In genomic region chr6:30325932-30326501, GRCm38 (mm10) we compare ENCODE assay signal across 11 mouse cellular contexts. TPM values are rescaled to one million over a fixed set of nuclear protein-coding genes. Genes with fewer than 3 reads are reported as not detected.
DNase-seq lines count a peak whose midpoint lies in the region; ATAC-seq and TF ChIP-seq lines count a peak whose summit lies in the region.
"Had no signal": no experiment of that assay in that cellular context is flagged by ENCODE, and none has a peak within 500 bp of the region (broad histone marks: within the 10 kb centered on the region; RNA-seq: fewer than 3 reads in every experiment).

No protein-coding gene starts in this region.

- no peak overlapping the region for H3K4me2 ChIP-seq in heart, embryonic 11.5 days
- no peak overlapping the region for H3K4me2 ChIP-seq in lung, postnatal 0 days (replicated peaks; ENCODE audit: low read depth, low read length)
- H3K4me2 ChIP-seq in stomach, embryonic 15.5 days: no peak overlapping the region
- H3K4me2 ChIP-seq in hindbrain, embryonic 11.5 days (replicated peaks; ENCODE audit: low read depth, low read length): no peak overlapping the region
- H3K4me2 ChIP-seq: embryonic facial prominence, embryonic 15.5 days; hindbrain, embryonic 15.5 days had no signal

- WGBS in heart, embryonic 11.5 days (ENCODE audit: insufficient replicate concordance): 58% methylated on average over 4 of the region's 4 CpGs
- 45% methylated on average over 3 of the region's 4 CpGs for WGBS in lung, postnatal 0 days
- 55% methylated on average over 3 of the region's 4 CpGs for WGBS in stomach, embryonic 15.5 days
- WGBS in hindbrain, embryonic 11.5 days: 83% methylated on average over 4 of the region's 4 CpGs

- DNase-seq in heart, postnatal 25 days (ENCODE audit: low spot score): no peak
- DNase-seq in lung, postnatal 0 days (ENCODE audit: low spot score): peak; percentile 41
- DNase-seq in lung, postnatal 10 days: no peak
- DNase-seq in induced T-regulatory cell, adult 2 months (ENCODE audit: low read depth): peak; percentile 79
- DNase-seq in hindbrain, embryonic 11.5 days (ENCODE audit: low spot score): no peak
- DNase-seq: cerebellum, adult 11 months had no signal

- TF ChIP-seq CTCF in lung, postnatal 0 days (IDR thresholded peaks at IDR 0.05): no peak

- 0 out of 2 replicates have a peak overlapping the region, but pooled peaks have one; percentile 15 for H3K27ac ChIP-seq in heart, embryonic 11.5 days (ENCODE audit: low read depth, low read length)
- H3K27ac ChIP-seq in lung, postnatal 0 days (ENCODE audit: low read length): no peak overlapping the region
- peak overlapping the region; percentile 54; the same call in 1 of the 2 replicates for H3K27ac ChIP-seq in stomach, embryonic 15.5 days
- H3K27ac ChIP-seq in hindbrain, embryonic 11.5 days (ENCODE audit: low read depth, low read length): no peak overlapping the region
- H3K27ac ChIP-seq: embryonic facial prominence, embryonic 15.5 days; hindbrain, embryonic 15.5 days had no signal

- H3K27me3 ChIP-seq in heart, embryonic 11.5 days (ENCODE audit: control insufficient read depth, insufficient read depth, low read length): no peaks in the 10 kb centered on the region
- no peaks in the 10 kb centered on the region for H3K27me3 ChIP-seq in lung, postnatal 0 days (replicated peaks; ENCODE audit: insufficient read depth, low read length)
- no peaks in the 10 kb centered on the region for H3K27me3 ChIP-seq in stomach, embryonic 15.5 days (replicated peaks)
- no peaks in the 10 kb centered on the region for H3K27me3 ChIP-seq in hindbrain, embryonic 11.5 days (ENCODE audit: control insufficient read depth, insufficient read depth, low read length)
- H3K27me3 ChIP-seq: embryonic facial prominence, embryonic 15.5 days; hindbrain, embryonic 15.5 days had no signal

- TF ChIP-seq EP300 in lung, postnatal 0 days (IDR thresholded peaks at IDR 0.05): no peak

- no peak overlapping the region for H3K9ac ChIP-seq in heart, embryonic 11.5 days (ENCODE audit: low read depth, low read length)
- no peak overlapping the region for H3K9ac ChIP-seq in lung, postnatal 0 days (replicated peaks; ENCODE audit: low read depth)
- no peak overlapping the region for H3K9ac ChIP-seq in stomach, embryonic 15.5 days
- H3K9ac ChIP-seq in hindbrain, embryonic 11.5 days (ENCODE audit: low read depth, low read length): no peak overlapping the region
- H3K9ac ChIP-seq: embryonic facial prominence, embryonic 15.5 days; hindbrain, embryonic 15.5 days had no signal

- no peak overlapping the region for H3K4me3 ChIP-seq in heart, embryonic 11.5 days (ENCODE audit: low read depth, low read length)
- H3K4me3 ChIP-seq in lung, postnatal 0 days (ENCODE audit: low read depth, low read length): no peak overlapping the region
- no peak overlapping the region for H3K4me3 ChIP-seq in stomach, embryonic 15.5 days (replicated peaks)
- no peak overlapping the region for H3K4me3 ChIP-seq in hindbrain, embryonic 11.5 days (ENCODE audit: low read depth, low read length)
- H3K4me3 ChIP-seq: embryonic facial prominence, embryonic 15.5 days; hindbrain, embryonic 15.5 days had no signal

- no peaks in the 10 kb centered on the region for H3K4me1 ChIP-seq in heart, embryonic 11.5 days (ENCODE audit: control insufficient read depth, insufficient read depth, low read length)
- H3K4me1 ChIP-seq in lung, postnatal 0 days (ENCODE audit: insufficient read depth, low read depth, low read length): peaks cover 3% of the 10 kb centered on the region; the same call in 1 of the 2 replicates
- H3K4me1 ChIP-seq in stomach, embryonic 15.5 days: no peaks in the 10 kb centered on the region
- no peaks in the 10 kb centered on the region for H3K4me1 ChIP-seq in hindbrain, embryonic 11.5 days (replicated peaks; ENCODE audit: control insufficient read depth, insufficient read depth, low read length)
- H3K4me1 ChIP-seq: hindbrain, embryonic 15.5 days had no signal

- no peaks in the 10 kb centered on the region for H3K9me3 ChIP-seq in heart, embryonic 11.5 days (replicated peaks; ENCODE audit: control insufficient read depth, low read length)
- H3K9me3 ChIP-seq in lung, postnatal 0 days (ENCODE audit: low read length): no peaks in the 10 kb centered on the region
- no peaks in the 10 kb centered on the region for H3K9me3 ChIP-seq in stomach, embryonic 15.5 days
- no peaks in the 10 kb centered on the region for H3K9me3 ChIP-seq in hindbrain, embryonic 11.5 days (ENCODE audit: control insufficient read depth, low read length)
- H3K9me3 ChIP-seq: embryonic facial prominence, embryonic 15.5 days; hindbrain, embryonic 15.5 days had no signal

- ATAC-seq in heart, embryonic 11.5 days (replicated peaks; ENCODE audit: insufficient number of reproducible peaks, low FRiP score, low TSS enrichment): no peak
- peak; percentile 38 for ATAC-seq in lung, postnatal 0 days
- ATAC-seq in stomach, embryonic 15.5 days (ENCODE audit: insufficient read depth, low FRiP score, low read depth): no peak
- ATAC-seq in frontal cortex, adult (ENCODE audit: low TSS enrichment): no peak
- no peak for ATAC-seq in hindbrain, embryonic 11.5 days (ENCODE audit: low FRiP score)

- intact Hi-C loops in heart, postnatal 25 days (cut with DNase I): no loop called here

- H3K36me3 ChIP-seq in heart, embryonic 11.5 days (ENCODE audit: control insufficient read depth, insufficient read depth, low read length): no peaks in the 10 kb centered on the region
- no peaks in the 10 kb centered on the region for H3K36me3 ChIP-seq in lung, postnatal 0 days (ENCODE audit: insufficient read depth, low read length)
- no peaks in the 10 kb centered on the region for H3K36me3 ChIP-seq in stomach, embryonic 15.5 days
- H3K36me3 ChIP-seq in hindbrain, embryonic 11.5 days (ENCODE audit: control insufficient read depth, insufficient read depth, low read length): no peaks in the 10 kb centered on the region
- H3K36me3 ChIP-seq: embryonic facial prominence, embryonic 15.5 days; hindbrain, embryonic 15.5 days had no signal

RNA-seq across cellular contexts. Expression of gene Ube2h, which starts 21.7 kb away (rescaled TPM):
- 58.4 and 60.9 TPM in 2 replicates for polyA plus RNA-seq in heart, embryonic 11.5 days (2014; fragmentation: Nextera tagmentation; extraction: Ambion mirVana)
- total RNA-seq in heart, postnatal 25 days (2021): 10 to 100 TPM; 64.4 to 80.8 TPM
- polyA plus RNA-seq in lung, postnatal 0 days (2015; fragmentation: Nextera tagmentation; extraction: Ambion mirVana): 34.5 and 40.3 TPM in 2 replicates
- polyA plus RNA-seq in stomach, embryonic 15.5 days (2015; fragmentation: Nextera tagmentation; extraction: Ambion mirVana): 41.9 and 44.0 TPM in 2 replicates
- polyA plus RNA-seq in hindbrain, embryonic 11.5 days (2014; fragmentation: Nextera tagmentation; extraction: Ambion mirVana): 54.9 and 56.1 TPM in 2 replicates

Comparison
In these comparisons a context has a peak if more than half of its experiments do, and no peak if none do; other contexts are left out.
1. DNase-seq: peak in lung, postnatal 0 days (single experiment) and induced T-regulatory cell, adult 2 months (single experiment); none in heart, postnatal 25 days (single experiment), lung, postnatal 10 days (single experiment) and hindbrain, embryonic 11.5 days (single experiment).
2. H3K27ac ChIP-seq: peak in heart, embryonic 11.5 days (single experiment) and stomach, embryonic 15.5 days (single experiment); none in lung, postnatal 0 days (single experiment) and hindbrain, embryonic 11.5 days (single experiment).